Mouse (Mus musculus): Measurements from ENCODE around the gene Clip3. TPM values are rescaled to one million over a fixed set of nuclear protein-coding genes. Genes with fewer than 3 reads are reported as not detected.

Gene Clip3
- polyA plus RNA-seq, 1 experiment from 2014 or later: 60.7 TPM

Other genes starting within 250 kb of the Clip3 start
- 5.5 and 7.1 TPM in 2 replicates for gene Zfp14, start 240.3 kb upstream of the Clip3 start, polyA plus RNA-seq (2015; fragmentation: Nextera tagmentation; extraction: Ambion mirVana)
- gene Zfp82, start 218.8 kb upstream of the Clip3 start, polyA plus RNA-seq (2015; fragmentation: Nextera tagmentation; extraction: Ambion mirVana): 8.3 and 10.8 TPM in 2 replicates
- 1.2 and 2.2 TPM in 2 replicates for gene Gm26920, start 201.3 kb upstream of the Clip3 start, polyA plus RNA-seq (2015; fragmentation: Nextera tagmentation; extraction: Ambion mirVana)
- gene Zfp566, start 201.2 kb upstream of the Clip3 start, polyA plus RNA-seq (2015; fragmentation: Nextera tagmentation; extraction: Ambion mirVana): 14.5 and 18.7 TPM in 2 replicates
- gene Zfp260, start 197.0 kb upstream of the Clip3 start, polyA plus RNA-seq (2015; fragmentation: Nextera tagmentation; extraction: Ambion mirVana): 149 and 151 TPM in 2 replicates
- gene Zfp382, start 169.8 kb upstream of the Clip3 start, polyA plus RNA-seq (2015; fragmentation: Nextera tagmentation; extraction: Ambion mirVana): 11.3 and 19.2 TPM in 2 replicates
- 23.7 and 24.2 TPM in 2 replicates for gene Zfp146, start 122.0 kb upstream of the Clip3 start, polyA plus RNA-seq (2015; fragmentation: Nextera tagmentation; extraction: Ambion mirVana)
- 3.7 and 4.7 TPM in 2 replicates for gene Cox7a1, start 107.6 kb upstream of the Clip3 start, polyA plus RNA-seq (2015; fragmentation: Nextera tagmentation; extraction: Ambion mirVana)
- 92.0 and 110 TPM in 2 replicates for gene Capns1, start 92.9 kb upstream of the Clip3 start, polyA plus RNA-seq (2015; fragmentation: Nextera tagmentation; extraction: Ambion mirVana)
- gene Polr2i, start 59.8 kb upstream of the Clip3 start, polyA plus RNA-seq (2015; fragmentation: Nextera tagmentation; extraction: Ambion mirVana): 180 and 201 TPM in 2 replicates
- 213 and 214 TPM in 2 replicates for gene Tbcb, start 59.5 kb upstream of the Clip3 start, polyA plus RNA-seq (2015; fragmentation: Nextera tagmentation; extraction: Ambion mirVana)
- 0.30 TPM in 1 of 2 replicates, not detected in the other for gene Ovol3, start 56.0 kb upstream of the Clip3 start, polyA plus RNA-seq (2015; fragmentation: Nextera tagmentation; extraction: Ambion mirVana)
- 0.15 and 0.59 TPM in 2 replicates for gene Thap8, start 11.6 kb upstream of the Clip3 start, polyA plus RNA-seq (2015; fragmentation: Nextera tagmentation; extraction: Ambion mirVana)
- gene Wdr62, start 11.3 kb upstream of the Clip3 start, polyA plus RNA-seq (2015; fragmentation: Nextera tagmentation; extraction: Ambion mirVana): 6.4 and 8.3 TPM in 2 replicates
- 91.8 and 104 TPM in 2 replicates for gene Alkbh6, start 17.0 kb downstream of the Clip3 start, polyA plus RNA-seq (2015; fragmentation: Nextera tagmentation; extraction: Ambion mirVana)
- 54.6 and 59.4 TPM in 2 replicates for gene Syne4, start 23.1 kb downstream of the Clip3 start, polyA plus RNA-seq (2015; fragmentation: Nextera tagmentation; extraction: Ambion mirVana)
- gene E130208F15Rik, start 30.0 kb downstream of the Clip3 start, polyA plus RNA-seq (2015; fragmentation: Nextera tagmentation; extraction: Ambion mirVana): 5.1 TPM in 1 of 2 replicates, not detected in the other
- 19.2 and 22.5 TPM in 2 replicates for gene Sdhaf1, start 32.2 kb downstream of the Clip3 start, polyA plus RNA-seq (2015; fragmentation: Nextera tagmentation; extraction: Ambion mirVana)
- 5.8 and 7.5 TPM in 2 replicates for gene Lrfn3, start 71.0 kb downstream of the Clip3 start, polyA plus RNA-seq (2015; fragmentation: Nextera tagmentation; extraction: Ambion mirVana)
- 38.9 and 40.9 TPM in 2 replicates for gene Tyrobp, start 122.0 kb downstream of the Clip3 start, polyA plus RNA-seq (2015; fragmentation: Nextera tagmentation; extraction: Ambion mirVana)
- 0.72 and 0.91 TPM in 2 replicates for gene Hcst, start 128.1 kb downstream of the Clip3 start, polyA plus RNA-seq (2015; fragmentation: Nextera tagmentation; extraction: Ambion mirVana)
- gene Nfkbid, start 130.0 kb downstream of the Clip3 start, polyA plus RNA-seq (2015; fragmentation: Nextera tagmentation; extraction: Ambion mirVana): 1.8 and 2.5 TPM in 2 replicates
- 53.4 and 54.1 TPM in 2 replicates for gene Aplp1, start 153.8 kb downstream of the Clip3 start, polyA plus RNA-seq (2015; fragmentation: Nextera tagmentation; extraction: Ambion mirVana)
- 0.17 and 0.52 TPM in 2 replicates for gene Kirrel2, start 166.0 kb downstream of the Clip3 start, polyA plus RNA-seq (2015; fragmentation: Nextera tagmentation; extraction: Ambion mirVana)
- gene Nphs1, start 166.6 kb downstream of the Clip3 start, polyA plus RNA-seq (2015; fragmentation: Nextera tagmentation; extraction: Ambion mirVana): 0.13 and 0.36 TPM in 2 replicates
- gene Prodh2, start 201.9 kb downstream of the Clip3 start, polyA plus RNA-seq (2015; fragmentation: Nextera tagmentation; extraction: Ambion mirVana): 0.73 TPM in 1 of 2 replicates, not detected in the other
- 16.4 and 17.5 TPM in 2 replicates for gene Arhgap33, start 243.3 kb downstream of the Clip3 start, polyA plus RNA-seq (2015; fragmentation: Nextera tagmentation; extraction: Ambion mirVana)

All from embryonic facial prominence, embryonic 13.5 days (tissue).